Mouse (Mus musculus) lung, postnatal 0 days (tissue): ENCODE measurements around the gene Trnt1.

Source experiments
- CTCF ChIP-seq: IDR thresholded peaks from 2 replicates; pipeline ENCODE4 v1.5.1; 2016; ENCODE audit warnings: antibody characterized with exemption, mild to moderate bottlenecking
- EP300 ChIP-seq: IDR thresholded peaks from 2 replicates; pipeline ENCODE4 v1.6.1; 2016; ENCODE audit warnings: antibody characterized with exemption, mild to moderate bottlenecking, control low read depth

- TF ChIP-seq CTCF = no peak
- no peak for TF ChIP-seq EP300
These were observed 28.6 kb upstream of the Trnt1 start for GRCm38 (mm10) chr6:106740244-106740825.
